Mouse (Mus musculus) olfactory bulb, adult 2 months (tissue): ENCODE data around the gene Lrrc8d.

Experiments
- CTCF ChIP-seq: fragments of 200-500 bp; IDR thresholded peaks from 2 replicates; pipeline ENCODE4 v1.5.1; 2012; ENCODE audit warnings: low read depth, mild to moderate bottlenecking, low read length, moderate library complexity; ENCODE audit not compliant: insufficient read depth
- POLR2A ChIP-seq: fragments of 200-500 bp; IDR thresholded peaks from 2 replicates; pipeline ENCODE4 v1.6.1; 2012; ENCODE audit warnings: mild to moderate bottlenecking, low read depth, low read length, moderate library complexity; ENCODE audit not compliant: insufficient read depth

DNA sequence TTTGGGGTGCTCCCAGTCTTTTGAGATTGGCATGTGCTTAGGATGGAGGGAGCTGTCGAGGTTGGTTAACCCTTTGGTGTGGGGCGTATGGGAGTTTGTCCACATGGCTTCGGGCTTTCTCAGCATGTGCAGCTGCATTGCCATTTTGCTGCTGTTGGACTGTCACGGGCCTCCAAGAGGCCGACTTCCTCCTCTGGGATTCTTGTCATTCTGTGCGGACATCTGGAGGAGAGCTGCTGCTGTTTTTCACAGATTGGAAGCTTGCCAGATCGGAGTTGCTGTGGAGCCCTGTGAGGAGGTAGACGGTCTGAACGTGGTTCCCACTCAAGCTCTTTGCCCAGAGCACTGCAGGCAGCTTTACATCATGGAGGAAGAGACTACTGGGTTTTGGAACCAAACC is 4.8 kb downstream of the Lrrc8d start:
- TF ChIP-seq CTCF (no peak), POLR2A (no peak)
